Mouse (Mus musculus): ENCODE measurements at regions not wholly inside any gene's neighbourhood (a gene's known extent, or its start where the extent isn't known, plus 50 kb on each side); places are given as distances from the start of the nearest gene placed in this dataset.

DNA sequence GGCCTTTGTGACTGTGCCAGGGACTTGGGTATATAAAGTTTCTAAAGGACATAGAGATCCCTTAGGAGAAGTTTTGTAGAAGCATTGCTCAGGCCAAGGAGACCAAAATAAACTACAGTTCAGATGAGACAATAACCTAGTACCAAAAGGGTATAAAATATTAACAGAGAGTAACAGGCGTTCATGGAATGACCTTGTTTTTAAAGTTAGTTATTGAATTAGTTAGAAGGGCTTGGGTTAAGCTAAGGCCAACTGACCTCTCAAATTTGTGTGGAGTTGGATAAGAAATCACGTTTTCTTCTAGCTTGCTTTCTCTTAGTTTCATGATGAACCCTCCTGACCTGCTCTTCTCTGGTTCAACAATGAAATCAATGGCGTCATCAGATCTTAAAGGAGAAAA lies 209.8 kb upstream of the Gm37988 start:
- H3K36me3 ChIP-seq (ENCODE audit: control insufficient read depth, insufficient read depth, low read length, poor library complexity, severe bottlenecking) = no peaks in the 10 kb centered on the region

DNA sequence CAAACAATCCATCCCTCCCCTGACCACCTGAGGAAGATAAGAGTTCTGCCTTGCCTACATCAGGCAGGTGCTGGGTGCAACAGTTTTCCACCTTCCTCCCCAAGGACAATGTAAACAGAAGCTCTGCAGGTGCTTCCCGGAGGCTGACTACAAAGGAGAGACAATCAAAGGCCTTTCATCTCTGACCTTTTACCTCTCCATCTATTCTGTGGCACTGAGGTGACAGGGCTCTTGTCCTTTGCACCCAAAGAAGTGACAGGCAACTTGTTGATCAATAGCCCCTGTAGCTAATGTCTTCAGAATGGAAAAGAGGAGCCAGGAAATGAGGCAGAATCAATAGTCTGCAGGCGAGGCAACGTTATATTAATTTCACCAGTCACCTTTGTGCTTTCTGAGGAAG lies 209.3 kb upstream of the Gm37988 start:
- Histone ChIP-seq H3K9ac (ENCODE audit: low read depth, poor library complexity, severe bottlenecking) (no peak overlapping the region), H3K27ac (ENCODE audit: insufficient read depth, low read length) (no peak overlapping the region), H3K4me3 (ENCODE audit: low read depth, low read length) (no peak overlapping the region), H3K4me1 (ENCODE audit: control insufficient read depth, insufficient read depth, low read length) (no peaks in the 10 kb centered on the region), H3K9me3 (replicated peaks; ENCODE audit: control insufficient read depth, insufficient read depth, low read length, poor library complexity, severe bottlenecking) (no peaks in the 10 kb centered on the region), H3K27me3 (ENCODE audit: control insufficient read depth, insufficient read depth, low read length, poor library complexity, severe bottlenecking) (no peaks in the 10 kb centered on the region), H3K36me3 (ENCODE audit: control insufficient read depth, insufficient read depth, low read length, poor library complexity, severe bottlenecking) (no peaks in the 10 kb centered on the region)
- peak; percentile 70; the same call in 1 of the 2 replicates for TF ChIP-seq EP300 (IDR thresholded peaks at IDR 0.05; ENCODE audit: insufficient read depth, low read depth, low read length)
- TF ChIP-seq POLR2A (IDR thresholded peaks at IDR 0.05; ENCODE audit: insufficient read depth, low read length) = no peak
- no peak for TF ChIP-seq CTCF (IDR thresholded peaks at IDR 0.05; ENCODE audit: low read depth, low read length)

More for the DNA sequence above, 209.8 kb upstream of the Gm37988 start:
- Histone ChIP-seq H3K9ac (ENCODE audit: low read depth, poor library complexity, severe bottlenecking) (no peak overlapping the region), H3K4me1 (ENCODE audit: control insufficient read depth, insufficient read depth, low read length) (no peaks in the 10 kb centered on the region), H3K27ac (ENCODE audit: insufficient read depth, low read length) (no peak overlapping the region), H3K27me3 (ENCODE audit: control insufficient read depth, insufficient read depth, low read length, poor library complexity, severe bottlenecking) (no peaks in the 10 kb centered on the region), H3K4me3 (ENCODE audit: low read depth, low read length) (no peak overlapping the region), H3K9me3 (replicated peaks; ENCODE audit: control insufficient read depth, insufficient read depth, low read length, poor library complexity, severe bottlenecking) (no peaks in the 10 kb centered on the region; the same call in 1 of the 2 replicates)
- TF ChIP-seq EP300 (IDR thresholded peaks at IDR 0.05; ENCODE audit: insufficient read depth, low read depth, low read length) (no peak), CTCF (IDR thresholded peaks at IDR 0.05; ENCODE audit: low read depth, low read length) (no peak), POLR2A (IDR thresholded peaks at IDR 0.05; ENCODE audit: insufficient read depth, low read length) (no peak)

DNA sequence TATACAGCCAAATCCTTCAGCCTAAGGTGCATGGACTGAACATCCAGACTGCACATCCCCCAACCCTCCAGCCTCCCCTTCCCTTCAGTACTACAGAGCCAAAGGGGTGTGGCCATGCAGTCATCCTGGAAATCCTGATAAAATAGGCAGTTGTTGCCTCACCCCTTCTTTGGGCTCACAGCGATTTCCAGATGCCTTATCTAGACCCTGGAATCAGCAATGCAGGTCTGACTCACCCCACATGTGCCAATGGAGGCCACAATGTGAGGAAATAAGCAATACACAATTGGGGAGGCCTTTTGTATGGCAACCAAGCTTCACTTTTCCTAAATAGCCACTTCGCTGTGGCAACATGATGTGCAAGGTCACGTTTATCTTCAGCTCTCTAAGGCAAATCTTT lies 205.3 kb upstream of the Gm37988 start:
- Histone ChIP-seq H3K9me3 (replicated peaks; ENCODE audit: control insufficient read depth, insufficient read depth, low read length, poor library complexity, severe bottlenecking) (no peaks in the 10 kb centered on the region), H3K27ac (ENCODE audit: insufficient read depth, low read length) (no peak overlapping the region)

DNA sequence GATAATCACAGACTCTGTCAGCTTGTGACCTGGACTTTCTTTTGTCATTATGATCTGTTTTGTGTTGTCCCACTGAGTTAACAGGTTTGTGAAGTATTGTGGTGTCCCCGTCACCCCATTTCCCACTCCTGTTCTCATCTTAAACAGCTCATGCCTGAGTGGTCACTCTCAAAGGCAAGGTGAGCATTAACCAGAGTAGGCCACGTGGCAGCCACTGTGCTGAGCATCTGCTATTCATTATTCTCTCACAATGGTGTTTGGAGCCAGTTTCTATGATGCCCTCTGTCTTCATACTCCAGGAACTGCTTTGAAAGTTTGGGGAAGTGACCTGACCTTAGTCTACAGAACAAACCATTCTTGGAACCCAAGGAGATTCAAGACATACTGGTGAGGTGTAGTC lies 198.9 kb upstream of the Gm37988 start:
- no peaks in the 10 kb centered on the region for H3K27me3 ChIP-seq (ENCODE audit: control insufficient read depth, insufficient read depth, low read length, poor library complexity, severe bottlenecking)
- no peaks in the 10 kb centered on the region for H3K36me3 ChIP-seq (ENCODE audit: control insufficient read depth, insufficient read depth, low read length, poor library complexity, severe bottlenecking)
- peaks cover 2% of the 10 kb centered on the region for H3K4me1 ChIP-seq (ENCODE audit: control insufficient read depth, insufficient read depth, low read length)
- TF ChIP-seq EP300 (IDR thresholded peaks at IDR 0.05; ENCODE audit: insufficient read depth, low read depth, low read length) (no peak), POLR2A (IDR thresholded peaks at IDR 0.05; ENCODE audit: insufficient read depth, low read length) (no peak), CTCF (IDR thresholded peaks at IDR 0.05; ENCODE audit: low read depth, low read length) (no peak)
- H3K9me3 ChIP-seq (replicated peaks; ENCODE audit: control insufficient read depth, insufficient read depth, low read length, poor library complexity, severe bottlenecking) = no peaks in the 10 kb centered on the region
- H3K9ac ChIP-seq (ENCODE audit: low read depth, poor library complexity, severe bottlenecking) = no peak overlapping the region
- H3K4me3 ChIP-seq (ENCODE audit: low read depth, low read length) = no peak overlapping the region
- H3K27ac ChIP-seq (ENCODE audit: insufficient read depth, low read length) = no peak overlapping the region

More for the DNA sequence above, 205.3 kb upstream of the Gm37988 start:
- Histone ChIP-seq H3K4me1 (ENCODE audit: control insufficient read depth, insufficient read depth, low read length) (no peaks in the 10 kb centered on the region), H3K4me3 (ENCODE audit: low read depth, low read length) (no peak overlapping the region), H3K36me3 (ENCODE audit: control insufficient read depth, insufficient read depth, low read length, poor library complexity, severe bottlenecking) (no peaks in the 10 kb centered on the region), H3K27me3 (ENCODE audit: control insufficient read depth, insufficient read depth, low read length, poor library complexity, severe bottlenecking) (no peaks in the 10 kb centered on the region), H3K9ac (ENCODE audit: low read depth, poor library complexity, severe bottlenecking) (no peak overlapping the region)
- TF ChIP-seq CTCF (IDR thresholded peaks at IDR 0.05; ENCODE audit: low read depth, low read length) (no peak), EP300 (IDR thresholded peaks at IDR 0.05; ENCODE audit: insufficient read depth, low read depth, low read length) (no peak), POLR2A (IDR thresholded peaks at IDR 0.05; ENCODE audit: insufficient read depth, low read length) (no peak)

DNA sequence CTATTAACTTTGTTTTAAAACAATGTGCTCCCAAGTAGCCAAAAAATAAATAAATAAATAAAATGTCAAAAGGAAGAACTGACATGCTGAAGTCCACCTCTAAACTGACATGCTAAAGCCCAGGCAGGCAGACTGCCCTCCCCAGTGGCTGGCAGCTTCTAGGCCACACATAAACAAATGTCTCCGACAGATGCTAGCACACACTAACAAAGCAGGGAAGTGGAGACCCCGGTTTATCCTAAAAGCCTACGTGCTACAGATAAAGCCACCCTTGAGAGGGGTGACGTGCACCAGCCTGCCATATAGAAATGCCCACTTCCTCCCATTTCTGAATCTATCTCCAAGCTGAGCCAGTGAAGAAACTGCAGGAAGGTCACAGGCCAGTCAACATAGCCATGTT lies 194.4 kb upstream of the Gm37988 start:
- Histone ChIP-seq H3K9me3 (replicated peaks; ENCODE audit: control insufficient read depth, insufficient read depth, low read length, poor library complexity, severe bottlenecking) (no peaks in the 10 kb centered on the region), H3K4me3 (ENCODE audit: low read depth, low read length) (no peak overlapping the region), H3K27me3 (ENCODE audit: control insufficient read depth, insufficient read depth, low read length, poor library complexity, severe bottlenecking) (no peaks in the 10 kb centered on the region), H3K27ac (ENCODE audit: insufficient read depth, low read length) (no peak overlapping the region), H3K9ac (ENCODE audit: low read depth, poor library complexity, severe bottlenecking) (no peak overlapping the region), H3K4me1 (ENCODE audit: control insufficient read depth, insufficient read depth, low read length) (peaks cover 2% of the 10 kb centered on the region), H3K36me3 (ENCODE audit: control insufficient read depth, insufficient read depth, low read length, poor library complexity, severe bottlenecking) (no peaks in the 10 kb centered on the region)
- TF ChIP-seq CTCF (IDR thresholded peaks at IDR 0.05; ENCODE audit: low read depth, low read length) (no peak), EP300 (IDR thresholded peaks at IDR 0.05; ENCODE audit: insufficient read depth, low read depth, low read length) (no peak)

DNA sequence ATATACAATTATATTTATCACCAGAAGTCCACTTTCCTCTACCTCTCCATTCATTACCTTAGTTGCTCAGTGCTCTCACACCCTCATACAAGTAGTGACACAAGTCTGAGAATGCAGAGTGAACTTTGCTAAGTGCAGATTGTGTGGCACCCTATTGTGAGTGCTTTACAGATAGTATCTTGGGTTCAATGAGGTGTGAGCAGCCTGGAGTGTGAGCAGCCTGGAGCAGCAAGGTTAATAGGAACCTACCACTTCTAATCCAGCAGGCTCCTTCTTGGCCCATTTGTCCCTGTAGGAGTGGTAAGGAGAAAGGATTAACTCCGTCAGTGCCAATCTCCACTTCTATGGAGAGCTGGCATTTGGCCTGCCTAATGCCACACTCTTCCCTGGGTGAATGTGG lies 192.4 kb upstream of the Gm37988 start:
- Histone ChIP-seq H3K9me3 (replicated peaks; ENCODE audit: control insufficient read depth, insufficient read depth, low read length, poor library complexity, severe bottlenecking) (no peaks in the 10 kb centered on the region), H3K27me3 (ENCODE audit: control insufficient read depth, insufficient read depth, low read length, poor library complexity, severe bottlenecking) (no peaks in the 10 kb centered on the region), H3K36me3 (ENCODE audit: control insufficient read depth, insufficient read depth, low read length, poor library complexity, severe bottlenecking) (no peaks in the 10 kb centered on the region), H3K9ac (ENCODE audit: low read depth, poor library complexity, severe bottlenecking) (no peak overlapping the region), H3K4me1 (ENCODE audit: control insufficient read depth, insufficient read depth, low read length) (peaks cover 2% of the 10 kb centered on the region), H3K4me3 (ENCODE audit: low read depth, low read length) (no peak overlapping the region), H3K27ac (ENCODE audit: insufficient read depth, low read length) (no peak overlapping the region)
- TF ChIP-seq POLR2A (IDR thresholded peaks at IDR 0.05; ENCODE audit: insufficient read depth, low read length) (no peak), EP300 (IDR thresholded peaks at IDR 0.05; ENCODE audit: insufficient read depth, low read depth, low read length) (no peak), CTCF (IDR thresholded peaks at IDR 0.05; ENCODE audit: low read depth, low read length) (no peak)

Measured in ES-Bruce4 (cell line).